Mouse (Mus musculus): ENCODE data around the gene Tmtc2. TPM values are rescaled to one million over a fixed set of nuclear protein-coding genes. Genes with fewer than 3 reads are reported as not detected.

Tmtc2 gene
- polyA plus RNA-seq, 1 experiment: 0.01 TPM

GRCm38 (mm10) chr10:105381202-105381601 lies 193.0 kb downstream of the Tmtc2 start:
- H3K4me3 ChIP-seq (replicated peaks): no peak overlapping the region
- no peaks in the 10 kb centered on the region for H3K4me1 ChIP-seq (ENCODE audit: control insufficient read depth)
- no peaks in the 10 kb centered on the region for H3K36me3 ChIP-seq (ENCODE audit: control insufficient read depth)
- no peaks in the 10 kb centered on the region for H3K27me3 ChIP-seq (ENCODE audit: control insufficient read depth)
- no peak for TF ChIP-seq TAL1 (IDR thresholded peaks at IDR 0.05; ENCODE audit: low read length)
- TF ChIP-seq GATA1 (IDR thresholded peaks at IDR 0.05; ENCODE audit: low read length): no peak
- H3K9me3 ChIP-seq (ENCODE audit: control insufficient read depth, low read length): no peaks in the 10 kb centered on the region

- Histone ChIP-seq H3K4me1 (ENCODE audit: control insufficient read depth) (no peaks in the 10 kb centered on the region), H3K27me3 (ENCODE audit: control insufficient read depth) (no peaks in the 10 kb centered on the region), H3K4me3 (replicated peaks) (no peak overlapping the region), H3K36me3 (ENCODE audit: control insufficient read depth) (no peaks in the 10 kb centered on the region), H3K9me3 (ENCODE audit: control insufficient read depth, low read length) (no peaks in the 10 kb centered on the region)
- TF ChIP-seq GATA1 (IDR thresholded peaks at IDR 0.05; ENCODE audit: low read length): no peak
- no peak for TF ChIP-seq TAL1 (IDR thresholded peaks at IDR 0.05; ENCODE audit: low read length)
Measured at GRCm38 (mm10) chr10:105380584-105380983, 193.7 kb downstream of the Tmtc2 start.

- H3K4me1 ChIP-seq (ENCODE audit: control insufficient read depth): no peaks in the 10 kb centered on the region
- no peak overlapping the region for H3K4me3 ChIP-seq (replicated peaks)
- no peak for TF ChIP-seq GATA1 (IDR thresholded peaks at IDR 0.05; ENCODE audit: low read length)
- no peaks in the 10 kb centered on the region for H3K36me3 ChIP-seq (ENCODE audit: control insufficient read depth)
- peaks cover 3% of the 10 kb centered on the region; the same call in 1 of the 2 replicates for H3K9me3 ChIP-seq (ENCODE audit: control insufficient read depth, low read length)
- H3K27me3 ChIP-seq (ENCODE audit: control insufficient read depth): no peaks in the 10 kb centered on the region
Measured at GRCm38 (mm10) chr10:105377711-105378110, 196.5 kb downstream of the Tmtc2 start.

GRCm38 (mm10) chr10:105373265-105373664 lies 201.0 kb downstream of the Tmtc2 start:
- Histone ChIP-seq H3K4me1 (ENCODE audit: control insufficient read depth) (peaks cover under 1% of the 10 kb centered on the region; the same call in 1 of the 2 replicates), H3K36me3 (ENCODE audit: control insufficient read depth) (no peaks in the 10 kb centered on the region), H3K9me3 (ENCODE audit: control insufficient read depth, low read length) (peaks cover 9% of the 10 kb centered on the region; the same call in 1 of the 2 replicates), H3K27me3 (ENCODE audit: control insufficient read depth) (no peaks in the 10 kb centered on the region), H3K4me3 (replicated peaks) (no peak overlapping the region)
- no peak for TF ChIP-seq TAL1 (IDR thresholded peaks at IDR 0.05; ENCODE audit: low read length)
- TF ChIP-seq GATA1 (IDR thresholded peaks at IDR 0.05; ENCODE audit: low read length): no peak

GRCm38 (mm10) chr10:105368242-105368641 lies 206.0 kb downstream of the Tmtc2 start:
- TF ChIP-seq GATA1 (IDR thresholded peaks at IDR 0.05; ENCODE audit: low read length): no peak
- TF ChIP-seq TAL1 (IDR thresholded peaks at IDR 0.05; ENCODE audit: low read length): no peak
- Histone ChIP-seq H3K4me1 (ENCODE audit: control insufficient read depth) (peaks cover 1% of the 10 kb centered on the region; the same call in 1 of the 2 replicates), H3K36me3 (ENCODE audit: control insufficient read depth) (no peaks in the 10 kb centered on the region), H3K27me3 (ENCODE audit: control insufficient read depth) (no peaks in the 10 kb centered on the region), H3K4me3 (replicated peaks) (no peak overlapping the region), H3K9me3 (ENCODE audit: control insufficient read depth, low read length) (peaks cover 9% of the 10 kb centered on the region; the same call in 1 of the 2 replicates)

- Histone ChIP-seq H3K27me3 (ENCODE audit: control insufficient read depth) (no peaks in the 10 kb centered on the region), H3K9me3 (ENCODE audit: control insufficient read depth, low read length) (no peaks in the 10 kb centered on the region), H3K4me3 (replicated peaks) (no peak overlapping the region), H3K36me3 (ENCODE audit: control insufficient read depth) (no peaks in the 10 kb centered on the region), H3K4me1 (ENCODE audit: control insufficient read depth) (peaks cover 1% of the 10 kb centered on the region; the same call in 1 of the 2 replicates)
- TF ChIP-seq GATA1 (IDR thresholded peaks at IDR 0.05; ENCODE audit: low read length) (no peak), TAL1 (IDR thresholded peaks at IDR 0.05; ENCODE audit: low read length) (no peak)
Measured at GRCm38 (mm10) chr10:105364480-105364879, 209.8 kb downstream of the Tmtc2 start.

GRCm38 (mm10) chr10:105350301-105350700 lies 223.9 kb downstream of the Tmtc2 start:
- no peaks in the 10 kb centered on the region for H3K4me1 ChIP-seq (ENCODE audit: control insufficient read depth)
- H3K27me3 ChIP-seq (ENCODE audit: control insufficient read depth): no peaks in the 10 kb centered on the region
- no peaks in the 10 kb centered on the region for H3K9me3 ChIP-seq (ENCODE audit: control insufficient read depth, low read length)
- no peaks in the 10 kb centered on the region for H3K36me3 ChIP-seq (ENCODE audit: control insufficient read depth)
- TF ChIP-seq TAL1 (IDR thresholded peaks at IDR 0.05; ENCODE audit: low read length) (no peak), GATA1 (IDR thresholded peaks at IDR 0.05; ENCODE audit: low read length) (no peak)
- no peak overlapping the region for H3K4me3 ChIP-seq (replicated peaks)

- Histone ChIP-seq H3K27me3 (ENCODE audit: control insufficient read depth) (no peaks in the 10 kb centered on the region), H3K4me3 (replicated peaks) (no peak overlapping the region)
- TF ChIP-seq GATA1 (IDR thresholded peaks at IDR 0.05; ENCODE audit: low read length): no peak
- no peak for TF ChIP-seq TAL1 (IDR thresholded peaks at IDR 0.05; ENCODE audit: low read length)
Measured at GRCm38 (mm10) chr10:105345920-105346319, 228.3 kb downstream of the Tmtc2 start.

GRCm38 (mm10) chr10:105332856-105333255 lies 241.4 kb downstream of the Tmtc2 start:
- TF ChIP-seq GATA1 (IDR thresholded peaks at IDR 0.05; ENCODE audit: low read length) (no peak), TAL1 (IDR thresholded peaks at IDR 0.05; ENCODE audit: low read length) (no peak)
- no peaks in the 10 kb centered on the region for H3K4me1 ChIP-seq (ENCODE audit: control insufficient read depth)
- no peaks in the 10 kb centered on the region for H3K36me3 ChIP-seq (ENCODE audit: control insufficient read depth)
- no peak overlapping the region for H3K4me3 ChIP-seq (replicated peaks)
- H3K9me3 ChIP-seq (ENCODE audit: control insufficient read depth, low read length): no peaks in the 10 kb centered on the region
- no peaks in the 10 kb centered on the region for H3K27me3 ChIP-seq (ENCODE audit: control insufficient read depth)

More at GRCm38 (mm10) chr10:105345920-105346319, 228.3 kb downstream of the Tmtc2 start:
- Histone ChIP-seq H3K36me3 (ENCODE audit: control insufficient read depth) (no peaks in the 10 kb centered on the region), H3K9me3 (ENCODE audit: control insufficient read depth, low read length) (no peaks in the 10 kb centered on the region), H3K4me1 (ENCODE audit: control insufficient read depth) (no peaks in the 10 kb centered on the region)

- TF ChIP-seq GATA1 (IDR thresholded peaks at IDR 0.05; ENCODE audit: low read length) (no peak), TAL1 (IDR thresholded peaks at IDR 0.05; ENCODE audit: low read length) (no peak)
- H3K27me3 ChIP-seq (ENCODE audit: control insufficient read depth): no peaks in the 10 kb centered on the region
- no peaks in the 10 kb centered on the region for H3K4me1 ChIP-seq (ENCODE audit: control insufficient read depth)
- no peak overlapping the region for H3K4me3 ChIP-seq (replicated peaks)
- H3K9me3 ChIP-seq (ENCODE audit: control insufficient read depth, low read length): no peaks in the 10 kb centered on the region
- no peaks in the 10 kb centered on the region for H3K36me3 ChIP-seq (ENCODE audit: control insufficient read depth)
Measured at GRCm38 (mm10) chr10:105330327-105330726, 243.9 kb downstream of the Tmtc2 start.
